Mouse (Mus musculus): ENCODE measurements around the gene Rps13. TPM values are rescaled to one million over a fixed set of nuclear protein-coding genes. Genes with fewer than 3 reads are reported as not detected.

Rps13 gene
- polyA plus RNA-seq, 1 experiment from 2014 or later, result 679 TPM

- Histone ChIP-seq H3K27ac (no peak overlapping the region), H3K4me1 (replicated peaks) (peaks cover 31% of the 10 kb centered on the region), H3K9ac (peak overlapping the region; percentile 26; the same call in 1 of the 2 replicates), H3K27me3 (peaks cover 40% of the 10 kb centered on the region), H3K4me3 (replicated peaks) (peak overlapping the region; percentile 71), H3K4me2 (peak overlapping the region; percentile 97), H3K36me3 (no peaks in the 10 kb centered on the region), H3K9me3 (replicated peaks) (no peaks in the 10 kb centered on the region)
- ATAC-seq (ENCODE audit: low read depth), result no peak
- 18% methylated on average over 9 of the region's 9 CpGs for WGBS (ENCODE audit: insufficient replicate concordance)
- peak; percentile 47 for DNase-seq
Observed at GRCm38 (mm10) chr7:116309456-116309855, 24.5 kb downstream of the Rps13 start.

- 2% methylated on average over 16 of the region's 16 CpGs for WGBS (ENCODE audit: insufficient replicate concordance)
- Histone ChIP-seq H3K27ac (no peak overlapping the region), H3K4me3 (replicated peaks) (peak overlapping the region; percentile 71), H3K4me1 (replicated peaks) (peaks cover 31% of the 10 kb centered on the region), H3K36me3 (no peaks in the 10 kb centered on the region), H3K9me3 (replicated peaks) (no peaks in the 10 kb centered on the region), H3K9ac (peak overlapping the region; percentile 68), H3K4me2 (peak overlapping the region; percentile 97), H3K27me3 (peaks cover 40% of the 10 kb centered on the region)
- DNase-seq, result no peak
- 0 out of 2 replicates have a peak, but pooled peaks have one; percentile 6 for ATAC-seq (ENCODE audit: low read depth)
Observed at GRCm38 (mm10) chr7:116308632-116308991, 25.4 kb downstream of the Rps13 start.

- H3K9me3 ChIP-seq (replicated peaks), result no peaks in the 10 kb centered on the region
- no peaks in the 10 kb centered on the region for H3K36me3 ChIP-seq
- H3K4me2 ChIP-seq, result peak within 1 kb of the TSS; percentile 97
- peaks cover 40% of the 10 kb centered on the region for H3K27me3 ChIP-seq
- ATAC-seq (ENCODE audit: low read depth) (peak; percentile 70), DNase-seq (peak; percentile 50)
- H3K4me1 ChIP-seq (replicated peaks), result peaks cover 31% of the 10 kb centered on the region
- peak within 1 kb of the TSS; percentile 68 for H3K9ac ChIP-seq
- under 1% methylated on average over 63 of the region's 65 CpGs for WGBS (ENCODE audit: insufficient replicate concordance)
- H3K4me3 ChIP-seq (replicated peaks), result peak within 1 kb of the TSS; percentile 71
- H3K27ac ChIP-seq, result no peak within 1 kb of the TSS
Observed at GRCm38 (mm10) chr7:116307871-116308631, 25.9 kb downstream of the Rps13 start, which contains the start of gene Plekha7. Gene Plekha7 (minus strand): TSS chr7:116308376.

- Histone ChIP-seq H3K4me1 (replicated peaks) (peaks cover 31% of the 10 kb centered on the region), H3K9ac (peak overlapping the region; percentile 68), H3K36me3 (no peaks in the 10 kb centered on the region), H3K9me3 (replicated peaks) (no peaks in the 10 kb centered on the region), H3K27me3 (peaks cover 40% of the 10 kb centered on the region), H3K4me2 (peak overlapping the region; percentile 97), H3K4me3 (replicated peaks) (peak overlapping the region; percentile 71), H3K27ac (no peak overlapping the region)
- under 1% methylated on average over 63 of the region's 63 CpGs for WGBS (ENCODE audit: insufficient replicate concordance)
- peak; percentile 69 for ATAC-seq (ENCODE audit: low read depth)
- DNase-seq, result peak; percentile 67
Observed at GRCm38 (mm10) chr7:116307099-116307870, 26.7 kb downstream of the Rps13 start.

GRCm38 (mm10) chr7:116306601-116307000, 27.4 kb downstream of the Rps13 start:
- WGBS (ENCODE audit: insufficient replicate concordance), result 18% methylated on average over 5 of the region's 5 CpGs
- Histone ChIP-seq H3K4me3 (replicated peaks) (peak overlapping the region; percentile 71), H3K9ac (no peak overlapping the region)

GRCm38 (mm10) chr7:116301661-116302311, 32.2 kb downstream of the Rps13 start:
- no peak overlapping the region for H3K27ac ChIP-seq
- no peak overlapping the region for H3K4me3 ChIP-seq (replicated peaks)
- no peak overlapping the region for H3K9ac ChIP-seq
- H3K4me1 ChIP-seq (replicated peaks), result peaks cover 8% of the 10 kb centered on the region
- H3K36me3 ChIP-seq, result no peaks in the 10 kb centered on the region
- H3K9me3 ChIP-seq (replicated peaks), result no peaks in the 10 kb centered on the region
- no peak for ATAC-seq (ENCODE audit: low read depth)
- DNase-seq, result no peak
- WGBS (ENCODE audit: insufficient replicate concordance), result 73% methylated on average over 5 of the region's 5 CpGs
- peaks cover 14% of the 10 kb centered on the region for H3K27me3 ChIP-seq
- H3K4me2 ChIP-seq, result no peak overlapping the region

More at GRCm38 (mm10) chr7:116306601-116307000, 27.4 kb downstream of the Rps13 start:
- Histone ChIP-seq H3K4me2 (peak overlapping the region; percentile 97), H3K27me3 (peaks cover 40% of the 10 kb centered on the region), H3K27ac (no peak overlapping the region), H3K36me3 (no peaks in the 10 kb centered on the region), H3K4me1 (replicated peaks) (peaks cover 31% of the 10 kb centered on the region), H3K9me3 (replicated peaks) (no peaks in the 10 kb centered on the region)
- no peak for DNase-seq
- no peak for ATAC-seq (ENCODE audit: low read depth)

DNA sequence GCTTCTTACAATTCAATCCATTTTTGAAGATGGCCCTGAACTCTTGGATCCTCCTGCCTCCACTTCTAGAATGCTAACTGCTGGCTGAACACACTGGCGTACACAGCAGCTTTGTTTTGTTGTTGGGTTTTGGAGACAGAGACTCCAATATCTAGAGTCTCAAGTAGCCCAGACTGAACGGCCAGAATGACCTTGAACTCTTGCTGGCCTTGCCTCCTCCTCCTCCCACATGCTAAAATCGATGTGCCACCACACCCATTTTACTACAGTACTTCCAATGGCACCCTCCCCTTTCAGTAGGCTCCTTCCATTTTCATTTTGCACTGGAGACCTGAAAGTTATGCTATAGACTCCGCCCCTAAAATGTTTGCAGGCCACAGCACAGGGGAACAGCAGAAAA, 32.9 kb downstream of the Rps13 start:
- H3K4me1 ChIP-seq (replicated peaks), result peaks cover 6% of the 10 kb centered on the region
- no peaks in the 10 kb centered on the region for H3K9me3 ChIP-seq (replicated peaks)
- H3K9ac ChIP-seq, result no peak overlapping the region
- H3K4me2 ChIP-seq, result no peak overlapping the region
- no peak overlapping the region for H3K4me3 ChIP-seq (replicated peaks)
- ATAC-seq (ENCODE audit: low read depth) (no peak), DNase-seq (no peak)
- no peak overlapping the region for H3K27ac ChIP-seq
- 54% methylated on average over 4 of the region's 4 CpGs for WGBS (ENCODE audit: insufficient replicate concordance)
- H3K36me3 ChIP-seq, result no peaks in the 10 kb centered on the region
- peaks cover 7% of the 10 kb centered on the region for H3K27me3 ChIP-seq

GRCm38 (mm10) chr7:116298851-116299250, 35.1 kb downstream of the Rps13 start:
- ATAC-seq (ENCODE audit: low read depth), result no peak
- Histone ChIP-seq H3K4me2 (no peak overlapping the region), H3K27ac (no peak overlapping the region), H3K4me3 (replicated peaks) (no peak overlapping the region), H3K4me1 (replicated peaks) (peaks cover 15% of the 10 kb centered on the region), H3K27me3 (no peaks in the 10 kb centered on the region), H3K9me3 (replicated peaks) (no peaks in the 10 kb centered on the region), H3K36me3 (no peaks in the 10 kb centered on the region), H3K9ac (no peak overlapping the region)
- WGBS (ENCODE audit: insufficient replicate concordance), result 74% methylated on average over 2 of the region's 2 CpGs
- no peak for DNase-seq

DNA sequence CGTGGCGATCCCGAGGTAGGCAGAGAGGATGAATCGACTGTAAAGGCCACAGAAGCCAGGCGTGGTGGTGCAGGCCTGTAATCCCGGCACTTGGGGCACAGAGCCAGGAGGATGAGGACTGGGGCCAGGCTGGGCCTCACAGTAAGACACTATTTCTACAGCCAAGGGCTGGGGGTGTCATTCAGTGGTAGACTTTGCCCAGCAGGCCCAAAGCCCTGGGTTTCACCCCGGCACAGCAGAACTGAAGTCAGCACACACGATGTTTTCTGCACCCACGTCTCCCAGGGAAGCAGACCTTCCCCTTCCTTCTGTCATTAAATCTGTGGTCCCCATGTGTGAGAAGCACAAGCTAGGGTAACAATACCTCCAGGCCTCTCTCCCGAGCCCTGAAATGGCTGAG, 35.6 kb downstream of the Rps13 start:
- no peaks in the 10 kb centered on the region for H3K9me3 ChIP-seq (replicated peaks)
- H3K27ac ChIP-seq, result no peak overlapping the region
- no peak overlapping the region for H3K4me3 ChIP-seq (replicated peaks)
- WGBS (ENCODE audit: insufficient replicate concordance), result 66% methylated on average over 10 of the region's 10 CpGs
- H3K27me3 ChIP-seq, result no peaks in the 10 kb centered on the region
- H3K9ac ChIP-seq, result no peak overlapping the region
- ATAC-seq (ENCODE audit: low read depth) (no peak), DNase-seq (no peak)
- no peak overlapping the region for H3K4me2 ChIP-seq
- H3K36me3 ChIP-seq, result no peaks in the 10 kb centered on the region
- peaks cover 15% of the 10 kb centered on the region for H3K4me1 ChIP-seq (replicated peaks)

GRCm38 (mm10) chr7:116294961-116295360, 39.0 kb downstream of the Rps13 start:
- no peaks in the 10 kb centered on the region for H3K27me3 ChIP-seq
- DNase-seq (no peak), ATAC-seq (ENCODE audit: low read depth) (no peak)
- H3K4me2 ChIP-seq, result no peak overlapping the region
- no peak overlapping the region for H3K27ac ChIP-seq
- H3K9me3 ChIP-seq (replicated peaks), result no peaks in the 10 kb centered on the region
- H3K4me3 ChIP-seq (replicated peaks), result no peak overlapping the region
- 22% methylated on average over 3 of the region's 3 CpGs for WGBS (ENCODE audit: insufficient replicate concordance)
- peaks cover 34% of the 10 kb centered on the region for H3K4me1 ChIP-seq (replicated peaks)
- no peaks in the 10 kb centered on the region for H3K36me3 ChIP-seq
- H3K9ac ChIP-seq, result no peak overlapping the region

- H3K4me1 ChIP-seq (replicated peaks), result peaks cover 54% of the 10 kb centered on the region
- ATAC-seq (ENCODE audit: low read depth) (peak; percentile 55), DNase-seq (no peak)
- no peak overlapping the region for H3K9ac ChIP-seq
- H3K27me3 ChIP-seq, result no peaks in the 10 kb centered on the region
- H3K27ac ChIP-seq, result peak overlapping the region; percentile 64; the same call in 1 of the 2 replicates
- H3K36me3 ChIP-seq, result no peaks in the 10 kb centered on the region
- peak overlapping the region; percentile 28; the same call in 1 of the 2 replicates for H3K4me2 ChIP-seq
- WGBS (ENCODE audit: insufficient replicate concordance), result 48% methylated on average over 5 of the region's 5 CpGs
- H3K9me3 ChIP-seq (replicated peaks), result no peaks in the 10 kb centered on the region
- no peak overlapping the region for H3K4me3 ChIP-seq (replicated peaks)
Observed at GRCm38 (mm10) chr7:116292377-116292776, 41.6 kb downstream of the Rps13 start.

Measured in liver, embryonic 13.5 days (tissue).